27 mouse cellular contexts compared by ENCODE assay signal in the genomic region with DNA sequence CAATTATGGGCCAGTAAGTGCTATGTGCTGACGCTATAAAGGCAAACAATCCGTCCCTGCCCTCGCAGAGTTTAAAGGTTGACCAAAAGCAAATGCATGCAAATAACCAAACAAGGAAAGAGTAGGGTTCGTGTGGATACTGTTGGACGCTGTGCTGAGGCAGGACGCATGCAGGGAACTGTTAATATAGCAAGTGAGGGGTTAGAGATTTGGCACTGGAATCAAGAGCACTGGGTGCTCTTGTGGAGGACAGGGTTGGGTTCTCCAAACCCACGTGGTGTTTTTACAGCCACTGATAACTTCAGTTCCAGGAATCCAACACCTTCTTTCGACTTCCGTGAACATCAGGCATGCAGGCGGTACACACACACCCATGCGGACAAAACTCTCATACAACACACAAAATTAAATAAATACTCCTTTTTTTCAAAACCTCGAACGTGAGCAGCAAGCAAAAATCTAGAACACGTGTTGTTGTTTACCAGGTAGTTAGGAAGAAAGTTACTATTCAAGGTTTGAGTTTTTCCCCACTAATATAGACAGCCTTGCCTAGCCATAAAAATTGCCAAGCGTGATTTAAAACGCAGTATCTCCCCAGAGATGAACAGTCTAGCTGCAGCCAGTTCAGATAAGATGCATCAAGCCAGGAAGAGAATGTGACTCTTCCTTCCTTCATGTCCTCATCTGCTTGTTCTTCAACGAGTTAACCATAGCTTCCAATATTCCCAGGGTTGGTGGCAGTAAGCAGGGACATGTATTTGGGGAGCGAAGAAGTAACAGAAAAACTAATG. TPM values are rescaled to one million over a fixed set of nuclear protein-coding genes. Genes with fewer than 3 reads are reported as not detected.
DNase-seq lines count a peak whose midpoint lies in the region; ATAC-seq lines count a peak whose summit lies in the region.
"Had no signal": no experiment of that assay in that cellular context is flagged by ENCODE, and none has a peak within 500 bp of the region (broad histone marks: within the 10 kb centered on the region; RNA-seq: fewer than 3 reads in every experiment).

No protein-coding gene starts in this region.

- H3K4me1 ChIP-seq in intestine, embryonic 16.5 days (ENCODE audit: control insufficient read depth, insufficient read depth, low read length): peaks cover 13% of the 10 kb centered on the region
- no peaks in the 10 kb centered on the region; the same call in 1 of the 2 replicates for H3K4me1 ChIP-seq in liver, embryonic 16.5 days (ENCODE audit: control insufficient read depth, low read depth, low read length)
- H3K4me1 ChIP-seq: embryonic facial prominence, embryonic 12.5 days; kidney, embryonic 15.5 days; limb, embryonic 10.5 days; limb, embryonic 15.5 days had no signal

- 0 out of 2 replicates have a peak, but pooled peaks cover 2% of the 10 kb centered on the region for H3K36me3 ChIP-seq in intestine, embryonic 16.5 days (ENCODE audit: control insufficient read depth, insufficient read depth, low read length)
- no peaks in the 10 kb centered on the region for H3K36me3 ChIP-seq in liver, embryonic 16.5 days (ENCODE audit: control insufficient read depth, insufficient read depth)
- H3K36me3 ChIP-seq: embryonic facial prominence, embryonic 12.5 days; forebrain, embryonic 15.5 days; G1E; hindbrain, embryonic 12.5 days; kidney, embryonic 15.5 days; limb, embryonic 10.5 days; limb, embryonic 15.5 days; midbrain, embryonic 13.5 days; neural tube, embryonic 13.5 days had no signal

- peak overlapping the region; percentile 43 for H3K27ac ChIP-seq in intestine, embryonic 16.5 days (ENCODE audit: low read length)
- H3K27ac ChIP-seq in liver, embryonic 16.5 days (ENCODE audit: low read length): no peak overlapping the region
- H3K27ac ChIP-seq: embryonic facial prominence, embryonic 12.5 days; forebrain, embryonic 15.5 days; hindbrain, embryonic 12.5 days; hindbrain, postnatal 0 days; kidney, embryonic 15.5 days; limb, embryonic 10.5 days; limb, embryonic 15.5 days; midbrain, embryonic 13.5 days; neural tube, embryonic 13.5 days had no signal

- H3K27me3 ChIP-seq in intestine, embryonic 16.5 days (replicated peaks; ENCODE audit: control insufficient read depth, insufficient read depth, low read length): no peaks in the 10 kb centered on the region
- no peaks in the 10 kb centered on the region for H3K27me3 ChIP-seq in liver, embryonic 16.5 days (ENCODE audit: control insufficient read depth, insufficient read depth, low read depth, low read length)
- H3K27me3 ChIP-seq: embryonic facial prominence, embryonic 12.5 days; forebrain, embryonic 15.5 days; kidney, embryonic 15.5 days; limb, embryonic 15.5 days; midbrain, embryonic 13.5 days; Patski had no signal

- 58% methylated on average over 18 of the region's 18 CpGs for WGBS in intestine, embryonic 16.5 days
- WGBS in liver, embryonic 16.5 days (ENCODE audit: insufficient replicate concordance): 51% methylated on average over 18 of the region's 18 CpGs

- peak; percentile 51 for DNase-seq in heart, adult 11 months
- no peak for DNase-seq in heart, postnatal 10 days
- no peak for DNase-seq in lung, adult 18-20 months
- no peak for DNase-seq in layer of hippocampus, adult 18-20 months (ENCODE audit: low spot score in 2 of 2)
- DNase-seq: adrenal gland, postnatal 14 days; cerebellum, adult 11 months; cerebellum, adult 9-11 months; embryo, embryonic 11 days; kidney, adult 18-20 months; kidney, postnatal 25 days; layer of hippocampus, postnatal 36 days; lung, postnatal 36 days had no signal

- intact Hi-C loops in heart, postnatal 10 days (cut with DNase I): no loop called here

- H3K9me3 ChIP-seq in intestine, embryonic 16.5 days (ENCODE audit: control insufficient read depth, low read length): no peaks in the 10 kb centered on the region
- no peaks in the 10 kb centered on the region for H3K9me3 ChIP-seq in liver, embryonic 16.5 days (replicated peaks; ENCODE audit: control insufficient read depth, low read length)
- H3K9me3 ChIP-seq: embryonic facial prominence, embryonic 12.5 days; forebrain, embryonic 15.5 days; G1E; hindbrain, embryonic 12.5 days; kidney, embryonic 15.5 days; limb, embryonic 10.5 days; limb, embryonic 15.5 days; midbrain, embryonic 13.5 days; neural tube, embryonic 13.5 days had no signal

- ATAC-seq in intestine, embryonic 16.5 days: peak; percentile 94
- ATAC-seq in liver, embryonic 16.5 days (ENCODE audit: low read depth): peak; percentile 70
- ATAC-seq in megakaryocyte progenitor cell, adult 5-6 weeks (replicated peaks; ENCODE audit: poor library complexity): no peak
- ATAC-seq: forebrain, embryonic 15.5 days; hindbrain, postnatal 0 days; midbrain, embryonic 13.5 days; Patski had no signal

- H3K9ac ChIP-seq in intestine, embryonic 16.5 days (ENCODE audit: low read depth, low read length): no peak overlapping the region
- no peak overlapping the region for H3K9ac ChIP-seq in liver, embryonic 16.5 days (ENCODE audit: low read depth, low read length)
- H3K9ac ChIP-seq: embryonic facial prominence, embryonic 12.5 days; forebrain, embryonic 15.5 days; hindbrain, embryonic 12.5 days; kidney, embryonic 15.5 days; limb, embryonic 15.5 days; midbrain, embryonic 13.5 days; neural tube, embryonic 13.5 days had no signal

- H3K4me3 ChIP-seq in intestine, embryonic 16.5 days (ENCODE audit: low read length): no peak overlapping the region
- H3K4me3 ChIP-seq in liver, embryonic 16.5 days (ENCODE audit: low read depth, low read length): no peak overlapping the region
- H3K4me3 ChIP-seq: embryonic facial prominence, embryonic 12.5 days; forebrain, embryonic 15.5 days; hindbrain, embryonic 12.5 days; kidney, embryonic 15.5 days; limb, embryonic 10.5 days; limb, embryonic 15.5 days; midbrain, embryonic 13.5 days; neural tube, embryonic 13.5 days had no signal

- H3K4me2 ChIP-seq in intestine, embryonic 16.5 days (ENCODE audit: low read depth, low read length): 0 out of 2 replicates have a peak overlapping the region, but pooled peaks have one; percentile 27
- no peak overlapping the region for H3K4me2 ChIP-seq in liver, embryonic 16.5 days (ENCODE audit: low read depth, low read length)
- H3K4me2 ChIP-seq: embryonic facial prominence, embryonic 12.5 days; forebrain, embryonic 15.5 days; hindbrain, embryonic 12.5 days; kidney, embryonic 15.5 days; limb, embryonic 15.5 days; midbrain, embryonic 13.5 days; neural tube, embryonic 13.5 days had no signal

RNA-seq across cellular contexts. Expression of gene Gas2l3, which starts 40.2 kb away (rescaled TPM):
- 10 to 100 TPM; 12.9 to 14.6 TPM for total RNA-seq in heart, postnatal 10 days (2021)
- 13.1 and 13.6 TPM in 2 replicates for polyA plus RNA-seq in intestine, embryonic 16.5 days (2015; fragmentation: Nextera tagmentation; extraction: Ambion mirVana)
- polyA plus RNA-seq in liver, embryonic 16.5 days (2015; fragmentation: Nextera tagmentation; extraction: Ambion mirVana): 4.4 and 5.1 TPM in 2 replicates
- 1 to 10 TPM; 2.3 to 2.5 TPM for total RNA-seq in layer of hippocampus, adult 18-20 months (2021)
- 23.2 and 24.1 TPM in 2 replicates for total RNA-seq in megakaryocyte progenitor cell, adult 5-6 weeks (2015)
- 22.1 and 33.9 TPM in 2 replicates for total RNA-seq in megakaryocyte progenitor cell, adult 5-6 weeks (2017)
- polyA plus RNA-seq: G1E had no signal

RNA-seq across cellular contexts. Expression of gene Nr1h4, which starts 49.4 kb away (rescaled TPM):
- total RNA-seq in heart, postnatal 10 days (2021): 1 to 10 TPM in 1 of 2 experiments, under 1 TPM in 1; 0.72 to 1.1 TPM
- polyA plus RNA-seq in intestine, embryonic 16.5 days (2015; fragmentation: Nextera tagmentation; extraction: Ambion mirVana): 84.0 and 108 TPM in 2 replicates
- 7.4 and 8.4 TPM in 2 replicates for polyA plus RNA-seq in liver, embryonic 16.5 days (2015; fragmentation: Nextera tagmentation; extraction: Ambion mirVana)
- total RNA-seq in layer of hippocampus, adult 18-20 months (2021): under 1 TPM in 1 of 2 experiments, not detected in 1; 0.20 TPM
- not detected in 2 replicates for total RNA-seq in megakaryocyte progenitor cell, adult 5-6 weeks (2015)
- not detected in 2 replicates for total RNA-seq in megakaryocyte progenitor cell, adult 5-6 weeks (2017)
- total RNA-seq: G1E; hindbrain, postnatal 0 days; megakaryocyte-erythroid progenitor cell, adult 5-6 weeks had no signal
- polyA plus RNA-seq: embryonic facial prominence, embryonic 12.5 days; G1E; hindbrain, embryonic 12.5 days; limb, embryonic 10.5 days; midbrain, embryonic 13.5 days; neural tube, embryonic 13.5 days had no signal
